In genomic region chr14:15970767-15971166, GRCm38 (mm10) we compare ENCODE assay signal across 27 mouse cellular contexts.
DNase-seq lines count a peak whose midpoint lies in the region; ATAC-seq and TF ChIP-seq lines count a peak whose summit lies in the region.
"Had no signal": no experiment of that assay in that cellular context is flagged by ENCODE, and none has a peak within 500 bp of the region (broad histone marks: within the 10 kb centered on the region; RNA-seq: fewer than 3 reads in every experiment).

No protein-coding gene starts in this region.

- no peak overlapping the region for H3K27ac ChIP-seq in forebrain, embryonic 12.5 days
- no peak overlapping the region for H3K27ac ChIP-seq in forebrain, embryonic 10.5 days
- H3K27ac ChIP-seq in midbrain, embryonic 12.5 days (replicated peaks), result peak overlapping the region; percentile 15
- no peak overlapping the region for H3K27ac ChIP-seq in midbrain, embryonic 16.5 days (ENCODE audit: low read length)
- no peak overlapping the region for H3K27ac ChIP-seq in hindbrain, embryonic 14.5 days
- H3K27ac ChIP-seq: embryonic facial prominence, embryonic 13.5 days; heart, embryonic 15.5 days; kidney, postnatal 0 days; liver, embryonic 12.5 days had no signal

- no peaks in the 10 kb centered on the region for H3K9me3 ChIP-seq in forebrain, embryonic 12.5 days
- H3K9me3 ChIP-seq in forebrain, embryonic 10.5 days, result no peaks in the 10 kb centered on the region
- no peaks in the 10 kb centered on the region for H3K9me3 ChIP-seq in midbrain, embryonic 12.5 days
- no peaks in the 10 kb centered on the region for H3K9me3 ChIP-seq in midbrain, embryonic 16.5 days (replicated peaks; ENCODE audit: control insufficient read depth, low read length, poor library complexity, severe bottlenecking)
- H3K9me3 ChIP-seq in hindbrain, embryonic 14.5 days (ENCODE audit: control insufficient read depth, low read length), result no peaks in the 10 kb centered on the region
- H3K9me3 ChIP-seq: embryonic facial prominence, embryonic 13.5 days; G1E; heart, embryonic 15.5 days; liver, embryonic 12.5 days had no signal

- intact Hi-C loops in gastrocnemius, postnatal 36 days (cut with DNase I), result no loop called here

- no peak for TF ChIP-seq POLR2A in brain, embryonic 14.5 days (IDR thresholded peaks at IDR 0.05; ENCODE audit: borderline replicate concordance, extremely low read depth, insufficient read depth, insufficient read length, poor library complexity, severe bottlenecking)

- ATAC-seq in forebrain, embryonic 12.5 days (ENCODE audit: low FRiP score), result peak; percentile 81
- ATAC-seq in midbrain, embryonic 12.5 days (ENCODE audit: low FRiP score, low read depth), result peak; percentile 82
- no peak for ATAC-seq in midbrain, embryonic 16.5 days
- peak; percentile 69 for ATAC-seq in hindbrain, embryonic 14.5 days (ENCODE audit: low FRiP score)
- ATAC-seq: intestine, embryonic 16.5 days; liver, embryonic 12.5 days; liver, postnatal 0 days had no signal

- no peak overlapping the region for H3K4me2 ChIP-seq in forebrain, embryonic 12.5 days
- no peak overlapping the region for H3K4me2 ChIP-seq in midbrain, embryonic 12.5 days (replicated peaks)
- H3K4me2 ChIP-seq in midbrain, embryonic 16.5 days (ENCODE audit: low read length), result no peak overlapping the region
- H3K4me2 ChIP-seq in hindbrain, embryonic 14.5 days (replicated peaks), result no peak overlapping the region
- H3K4me2 ChIP-seq: embryonic facial prominence, embryonic 13.5 days; heart, embryonic 15.5 days; liver, embryonic 12.5 days had no signal

- no peak overlapping the region for H3K4me3 ChIP-seq in forebrain, embryonic 12.5 days (replicated peaks)
- H3K4me3 ChIP-seq in forebrain, embryonic 10.5 days, result no peak overlapping the region
- no peak overlapping the region for H3K4me3 ChIP-seq in midbrain, embryonic 12.5 days
- H3K4me3 ChIP-seq in midbrain, embryonic 16.5 days (ENCODE audit: low read depth, low read length), result no peak overlapping the region
- H3K4me3 ChIP-seq in hindbrain, embryonic 14.5 days (replicated peaks; ENCODE audit: low read length), result no peak overlapping the region
- H3K4me3 ChIP-seq: embryonic facial prominence, embryonic 13.5 days; heart, embryonic 15.5 days; liver, embryonic 12.5 days had no signal

- no peaks in the 10 kb centered on the region for H3K36me3 ChIP-seq in forebrain, embryonic 12.5 days (replicated peaks)
- no peaks in the 10 kb centered on the region for H3K36me3 ChIP-seq in forebrain, embryonic 10.5 days (replicated peaks)
- no peaks in the 10 kb centered on the region for H3K36me3 ChIP-seq in midbrain, embryonic 12.5 days
- no peaks in the 10 kb centered on the region for H3K36me3 ChIP-seq in midbrain, embryonic 16.5 days (ENCODE audit: control insufficient read depth, insufficient read depth, low read length)
- H3K36me3 ChIP-seq in hindbrain, embryonic 14.5 days (replicated peaks; ENCODE audit: control insufficient read depth, insufficient read depth), result no peaks in the 10 kb centered on the region
- H3K36me3 ChIP-seq: embryonic facial prominence, embryonic 13.5 days; G1E; heart, embryonic 15.5 days; liver, embryonic 12.5 days had no signal

- DNase-seq in forebrain, embryonic 10.5 days (ENCODE audit: extremely low spot score, low spot score), result no peak
- peak; percentile 47 for DNase-seq in brain, embryonic 14.5 days (ENCODE audit: low read depth)
- DNase-seq in hindbrain, embryonic 14.5 days (ENCODE audit: low spot score), result no peak
- no peak for DNase-seq in gastrocnemius, postnatal 36 days
- no peak for DNase-seq in right cerebral cortex, postnatal 10 days (ENCODE audit: low spot score in 2 of 2)
- DNase-seq: adrenal gland, postnatal 10 days; cerebellum, adult 11-12 months; cerebellum, adult 9-11 months; embryo, embryonic 11 days; gastrocnemius, postnatal 10 days; kidney, adult 8-10 months; kidney, postnatal 4 days; layer of hippocampus, postnatal 36 days; left cerebral cortex, postnatal 4 days; liver, postnatal 0 days; lung, postnatal 36 days; spleen, adult 18-20 months; thymus, postnatal 25 days had no signal

- H3K4me1 ChIP-seq in forebrain, embryonic 12.5 days, result 0 out of 2 replicates have a peak, but pooled peaks cover 7% of the 10 kb centered on the region
- H3K4me1 ChIP-seq in forebrain, embryonic 10.5 days, result no peaks in the 10 kb centered on the region
- H3K4me1 ChIP-seq in midbrain, embryonic 12.5 days, result 0 out of 2 replicates have a peak, but pooled peaks cover 5% of the 10 kb centered on the region
- no peaks in the 10 kb centered on the region for H3K4me1 ChIP-seq in midbrain, embryonic 16.5 days (ENCODE audit: control insufficient read depth, insufficient read depth, low read length)
- H3K4me1 ChIP-seq in hindbrain, embryonic 14.5 days (replicated peaks; ENCODE audit: control insufficient read depth, insufficient read depth, low read length), result no peaks in the 10 kb centered on the region
- H3K4me1 ChIP-seq: embryonic facial prominence, embryonic 13.5 days; heart, embryonic 15.5 days; liver, embryonic 12.5 days had no signal

- no peaks in the 10 kb centered on the region for H3K27me3 ChIP-seq in forebrain, embryonic 12.5 days
- H3K27me3 ChIP-seq in forebrain, embryonic 10.5 days (ENCODE audit: poor library complexity, severe bottlenecking), result no peaks in the 10 kb centered on the region
- H3K27me3 ChIP-seq in midbrain, embryonic 12.5 days, result no peaks in the 10 kb centered on the region
- H3K27me3 ChIP-seq in midbrain, embryonic 16.5 days (ENCODE audit: control insufficient read depth, insufficient read depth, low read depth, low read length), result no peaks in the 10 kb centered on the region
- no peaks in the 10 kb centered on the region for H3K27me3 ChIP-seq in hindbrain, embryonic 14.5 days (ENCODE audit: control insufficient read depth, insufficient read depth, low read length)
- H3K27me3 ChIP-seq: embryonic facial prominence, embryonic 13.5 days; heart, embryonic 15.5 days; liver, embryonic 12.5 days had no signal

- H3K9ac ChIP-seq in forebrain, embryonic 12.5 days, result no peak overlapping the region
- no peak overlapping the region for H3K9ac ChIP-seq in midbrain, embryonic 12.5 days (replicated peaks)
- H3K9ac ChIP-seq in midbrain, embryonic 16.5 days (ENCODE audit: low read depth, low read length), result no peak overlapping the region
- no peak overlapping the region for H3K9ac ChIP-seq in hindbrain, embryonic 14.5 days
- H3K9ac ChIP-seq: embryonic facial prominence, embryonic 13.5 days; heart, embryonic 15.5 days; liver, embryonic 12.5 days; liver, postnatal 0 days had no signal

- no peak for TF ChIP-seq CTCF in brain, embryonic 14.5 days (IDR thresholded peaks at IDR 0.05; ENCODE audit: borderline replicate concordance, extremely low read depth, insufficient read depth, insufficient read length)
